Mouse (Mus musculus): ENCODE measurements around the gene 3830406C13Rik.

The 3830406C13Rik gene

DNA sequence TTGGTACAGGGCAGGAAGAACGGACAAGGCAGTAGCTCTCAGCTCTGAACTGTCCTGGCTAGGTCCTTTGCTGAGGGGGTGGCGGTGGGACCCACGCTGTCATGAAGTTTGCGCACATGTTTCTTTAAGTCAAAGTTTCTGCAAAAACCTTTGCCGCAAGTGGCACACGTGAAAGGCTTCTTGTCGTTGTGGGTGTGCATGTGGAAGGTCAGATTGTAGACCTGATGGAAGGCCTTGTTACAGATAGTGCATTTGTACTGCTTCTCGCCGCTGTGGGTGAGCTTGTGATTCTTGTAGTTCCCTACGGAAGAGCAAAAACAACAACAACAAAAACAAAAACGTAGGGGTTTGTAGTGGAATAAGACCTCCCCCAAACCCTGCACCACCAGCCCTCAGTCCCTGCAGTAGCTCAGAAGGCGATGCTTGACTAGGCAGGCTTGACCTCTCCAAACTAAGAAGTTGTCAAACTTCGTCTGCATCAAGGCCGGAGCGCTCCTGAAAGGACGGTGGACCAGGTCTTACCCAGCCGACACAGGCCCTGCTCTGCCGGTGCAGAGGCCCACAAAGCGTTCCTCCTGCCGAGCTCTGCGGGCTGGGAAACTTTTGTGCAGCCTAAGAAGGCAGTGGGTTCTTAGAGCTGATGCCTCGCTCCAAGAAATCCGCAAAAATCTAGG, 58.6 kb downstream of the 3830406C13Rik start:
- DNase-seq (ENCODE audit: low read depth, low spot score), result no peak

GRCm38 (mm10) chr14:12343451-12343941, 59.5 kb downstream of the 3830406C13Rik start:
- DNase-seq (ENCODE audit: low read depth, low spot score), result no peak

GRCm38 (mm10) chr14:12344061-12344745, 60.2 kb downstream of the 3830406C13Rik start:
- DNase-seq (ENCODE audit: low read depth, low spot score), result no peak

DNA sequence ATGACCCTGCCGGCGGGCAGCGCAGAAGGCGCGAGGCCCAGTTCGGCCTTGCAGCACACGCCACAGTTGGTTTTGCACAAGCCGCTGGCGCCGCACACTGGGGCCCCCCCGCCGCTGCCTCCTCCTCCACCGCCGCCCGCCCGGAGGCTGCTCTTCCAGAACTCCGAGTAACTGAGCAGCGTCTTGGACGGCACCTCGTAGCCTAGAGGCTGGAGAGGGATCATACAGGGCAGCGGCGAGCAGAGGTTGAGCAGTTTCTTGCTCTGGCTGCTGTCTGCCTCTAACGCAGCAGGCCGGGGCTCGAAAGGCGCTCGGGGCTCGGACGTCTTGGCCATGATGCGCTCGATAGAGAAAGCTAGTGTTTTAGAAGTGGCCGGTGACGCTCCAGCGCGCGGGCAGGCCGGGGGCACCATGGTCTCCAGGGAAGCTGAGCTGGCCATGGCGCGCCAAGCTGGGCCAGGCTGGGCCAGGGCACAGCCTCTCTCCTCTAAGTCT, 60.8 kb downstream of the 3830406C13Rik start:
- no peak for DNase-seq (ENCODE audit: low read depth, low spot score)

DNA sequence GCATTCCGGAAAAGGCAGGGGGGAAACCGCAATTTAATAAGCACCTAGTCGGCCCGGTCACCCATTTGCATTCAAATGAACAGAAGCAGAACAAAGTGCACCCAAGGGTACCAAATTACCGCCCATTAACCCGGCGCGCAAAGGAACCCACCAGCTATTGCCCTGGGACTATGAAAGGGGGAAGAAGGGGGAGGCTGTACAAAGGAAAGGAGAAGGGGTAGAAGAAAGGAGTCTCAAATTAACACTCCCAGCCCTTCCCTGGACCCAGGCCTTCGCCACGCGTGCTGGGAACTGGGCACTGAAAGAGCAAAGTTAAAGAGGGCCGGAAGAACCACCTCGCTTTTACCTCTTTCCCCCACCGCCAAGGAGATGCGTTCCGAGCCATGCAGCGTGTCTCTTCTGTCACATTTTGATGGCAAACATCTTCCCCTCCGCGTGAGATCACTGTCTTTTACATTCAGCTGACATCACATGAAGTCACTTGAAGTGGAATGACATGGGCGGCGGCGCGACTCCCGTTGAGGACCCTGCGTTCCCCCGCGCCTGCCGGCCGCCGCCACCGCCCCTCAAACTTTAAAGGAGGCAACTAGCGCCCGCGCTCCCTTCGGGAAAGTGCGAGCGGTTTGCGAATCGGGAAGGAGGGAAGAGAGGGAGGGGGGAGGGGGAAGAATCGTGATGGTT, 61.4 kb downstream of the 3830406C13Rik start:
- DNase-seq (ENCODE audit: low read depth, low spot score), result no peak

DNA sequence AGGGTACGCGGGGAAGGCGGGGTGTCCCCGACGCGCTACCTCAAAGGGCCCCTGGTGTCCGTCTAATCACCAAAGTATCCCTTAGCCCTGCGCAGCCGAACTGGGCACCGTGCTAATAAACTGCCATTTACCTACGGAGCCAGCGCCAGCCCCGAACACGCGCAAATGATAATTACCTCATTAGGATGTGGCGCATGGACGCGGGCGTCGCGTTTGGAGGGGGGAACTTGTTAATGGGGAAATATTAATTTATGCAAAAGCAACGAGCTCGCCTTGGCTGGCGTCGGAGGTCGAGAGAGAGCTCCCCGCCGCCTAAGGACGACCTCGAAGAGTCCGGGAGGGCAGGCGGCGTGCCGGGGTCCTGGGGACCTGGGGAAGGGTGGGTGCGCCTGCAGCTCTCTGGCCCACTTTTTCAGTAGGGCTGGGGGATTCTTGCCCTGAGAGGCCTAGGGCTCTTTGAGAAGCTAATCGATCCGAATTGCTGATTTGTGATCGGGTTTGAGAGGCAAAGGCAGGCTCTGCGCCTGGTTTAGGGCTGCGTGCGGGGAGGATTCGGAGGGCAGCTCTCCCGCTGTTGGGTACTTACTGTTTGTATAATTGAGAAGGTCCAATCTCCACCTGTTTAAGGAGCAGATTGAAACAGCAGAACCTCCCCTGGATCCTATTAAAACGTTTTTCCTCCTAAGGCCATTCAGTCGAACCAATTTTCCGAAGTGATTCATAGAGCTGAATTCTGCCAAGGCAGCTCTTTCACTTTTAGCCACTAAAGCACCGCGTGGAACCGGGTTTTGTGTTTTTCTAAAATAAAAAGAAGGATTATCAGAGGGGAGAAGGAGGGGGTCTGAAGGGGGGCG, 62.3 kb downstream of the 3830406C13Rik start:
- no peak for DNase-seq (ENCODE audit: low read depth, low spot score)

- DNase-seq (ENCODE audit: low read depth, low spot score), result no peak
Observed at GRCm38 (mm10) chr14:12346865-12347600, 63.1 kb downstream of the 3830406C13Rik start.

DNA sequence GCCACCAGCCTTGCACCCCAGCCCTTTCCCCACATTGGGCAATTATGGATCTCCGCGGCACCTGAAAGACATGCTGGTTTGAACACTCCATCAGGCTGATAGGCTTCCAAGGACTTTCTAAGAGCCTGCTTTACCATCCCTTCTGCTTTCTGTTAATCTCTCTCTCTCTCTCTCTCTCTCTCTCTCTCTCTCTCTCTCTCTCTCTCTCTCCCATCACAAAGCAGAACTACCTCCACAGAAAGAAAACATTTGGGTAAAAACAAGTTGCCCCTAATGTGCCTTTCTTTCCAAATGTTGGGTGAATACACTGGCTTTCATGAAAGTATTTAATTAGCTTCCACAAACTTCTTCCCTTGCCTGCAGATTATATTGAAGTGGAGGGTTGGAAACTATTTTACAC, 64.1 kb downstream of the 3830406C13Rik start, which contains the start of gene Fezf2:
Gene Fezf2 (minus strand): TSS at position 101 of the 400 bp plus-strand sequence.
- no peak for DNase-seq (ENCODE audit: low read depth, low spot score)

DNA sequence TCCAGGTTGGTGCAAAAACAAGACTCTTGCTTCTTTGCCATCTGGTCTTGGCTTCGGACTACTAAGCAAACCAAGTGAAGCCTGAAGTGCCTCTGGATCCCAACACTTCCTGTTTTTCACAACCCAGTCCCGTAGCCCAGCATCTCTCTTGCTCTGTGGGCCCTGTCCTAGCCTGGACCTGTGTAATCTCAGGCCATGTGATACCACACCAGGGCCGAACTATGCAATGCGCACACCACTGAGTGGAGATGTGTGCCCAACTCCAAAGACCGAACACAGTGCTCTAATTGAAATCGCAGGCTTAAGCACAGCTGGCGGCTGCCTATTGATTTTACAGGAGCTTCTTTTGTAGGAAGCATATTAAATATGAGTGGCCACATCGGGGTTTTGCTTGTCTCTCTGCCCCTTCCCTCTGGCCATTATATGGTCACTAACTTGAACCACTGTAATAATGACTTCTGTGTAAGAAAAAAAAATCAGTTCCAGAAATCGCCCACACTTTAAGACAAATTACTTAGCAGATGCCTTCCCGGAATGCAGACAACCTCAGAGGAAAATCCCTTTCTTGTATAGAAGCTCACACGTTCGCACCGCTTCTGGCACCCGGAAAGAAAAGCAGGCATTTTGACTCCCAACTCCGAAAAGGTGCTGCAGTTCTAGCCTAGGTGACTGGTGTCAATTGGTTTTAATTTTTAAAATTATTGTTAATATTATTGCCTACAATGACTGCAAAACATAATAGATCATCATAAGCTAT, 65.5 kb downstream of the 3830406C13Rik start:
- DNase-seq (ENCODE audit: low read depth, low spot score), result no peak

- no peak for DNase-seq (ENCODE audit: low read depth, low spot score)
Observed at GRCm38 (mm10) chr14:12350271-12350916, 66.4 kb downstream of the 3830406C13Rik start.

All from forelimb bud, embryonic 11.5 days (tissue).